Mouse (Mus musculus) right cerebral cortex, postnatal 4 days (tissue): Measurements from ENCODE around the gene Cacng6.
"Not testable (repeated sequence)": the region's sequence is repeated elsewhere in the genome, so short reads cannot be mapped to it uniquely, and the experiment has no call there.

Experiments used
- DNase-seq: peaks from one replicate; pipeline ENCODE4 v3.0.0-alpha.2; 2022

Cacng6 gene

GRCm38 (mm10) chr7:3423895-3424294 lies at the start of gene Cacng6:
Gene Cacng6, plus strand, starts transcription at chr7:3424195.
- DNase-seq, result no peak

- peak; percentile 72 for DNase-seq
These were observed 47.2 kb upstream of the Cacng6 start for GRCm38 (mm10) chr7:3376831-3377230.

- DNase-seq, result no peak
These were observed 41.9 kb upstream of the Cacng6 start for GRCm38 (mm10) chr7:3382123-3382522.

DNA sequence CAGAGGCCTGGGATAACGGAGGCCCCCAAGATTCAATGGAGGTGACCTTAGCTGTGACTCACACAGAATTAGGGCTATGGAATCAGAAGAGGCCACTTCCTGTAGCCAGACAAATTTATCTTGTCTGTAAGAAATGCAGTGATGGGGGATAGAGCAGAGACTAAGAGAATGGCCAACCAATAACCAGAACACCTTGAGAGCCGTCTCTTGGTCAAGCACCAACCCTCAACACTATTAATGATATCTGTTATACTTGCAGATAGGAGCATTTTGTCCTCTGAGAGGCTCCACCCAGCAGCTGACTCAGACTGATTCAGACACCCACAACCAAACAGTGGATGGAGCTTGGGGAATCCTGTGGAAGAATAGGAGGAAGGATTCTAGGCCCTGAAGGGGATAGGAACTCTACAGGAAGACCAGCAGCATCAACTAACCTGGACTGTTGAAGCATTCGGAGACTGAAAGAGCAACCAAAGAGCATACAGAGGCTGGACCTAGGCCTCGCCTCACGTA lies 39.1 kb upstream of the Cacng6 start:
- no peak for DNase-seq

GRCm38 (mm10) chr7:3386036-3386730 lies 37.8 kb upstream of the Cacng6 start:
- no peak for DNase-seq

GRCm38 (mm10) chr7:3387761-3388160 lies 36.2 kb upstream of the Cacng6 start:
- no peak for DNase-seq

GRCm38 (mm10) chr7:3388885-3389284 lies 35.1 kb upstream of the Cacng6 start:
- DNase-seq, result no peak

- peak; percentile 94 for DNase-seq
These were observed 34.3 kb upstream of the Cacng6 start for GRCm38 (mm10) chr7:3389444-3390412.

- peak; percentile 61 for DNase-seq
These were observed 33.4 kb upstream of the Cacng6 start, which contains the start of gene Cacng8 for GRCm38 (mm10) chr7:3390413-3391080. Gene Cacng8, plus strand, starts transcription at chr7:3390683.

GRCm38 (mm10) chr7:3391081-3391451 lies 32.9 kb upstream of the Cacng6 start:
- DNase-seq, result no peak

- DNase-seq, result peak; percentile 49
These were observed 32.2 kb upstream of the Cacng6 start for GRCm38 (mm10) chr7:3391809-3392208.

DNA sequence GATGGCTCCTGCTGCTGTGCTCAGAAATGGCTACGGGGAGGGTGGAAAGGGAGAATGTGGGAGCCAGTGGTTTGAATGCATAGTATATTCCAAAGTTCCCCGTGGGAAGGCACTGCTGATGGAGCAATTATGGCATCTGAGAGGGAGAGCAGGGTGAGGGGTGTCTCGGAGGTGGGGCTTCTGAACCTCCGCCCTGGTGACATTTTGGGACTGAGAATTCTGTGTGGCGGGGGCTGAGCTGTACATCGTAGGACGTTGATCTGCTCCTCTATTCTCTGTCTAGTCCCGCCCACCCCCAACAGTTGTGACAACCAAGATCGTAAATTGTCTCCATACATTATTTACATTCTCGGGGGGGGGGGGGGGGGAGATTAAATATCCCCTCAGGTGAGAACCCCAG lies 26.6 kb upstream of the Cacng6 start:
- no peak for DNase-seq

DNA sequence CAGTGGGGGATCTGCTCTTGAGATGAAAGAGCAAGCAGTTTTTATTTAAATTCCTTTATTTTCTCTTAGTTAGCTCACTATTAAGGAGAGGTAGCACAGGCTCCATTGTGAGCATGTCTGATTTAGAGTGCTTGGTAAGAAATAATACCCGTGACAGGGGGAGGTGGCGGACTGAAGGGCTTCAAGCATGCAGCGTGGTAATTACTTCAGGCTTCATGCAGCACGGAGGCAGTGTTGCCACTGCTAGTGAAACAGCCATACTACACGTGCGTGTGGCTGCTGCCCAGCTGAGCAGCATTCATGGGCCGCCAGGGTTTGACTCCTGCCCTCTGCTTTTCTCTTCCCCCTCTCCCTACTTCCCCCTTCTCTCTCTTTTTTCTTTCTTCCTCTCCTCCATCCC lies 26.2 kb upstream of the Cacng6 start:
- DNase-seq, result no peak

DNA sequence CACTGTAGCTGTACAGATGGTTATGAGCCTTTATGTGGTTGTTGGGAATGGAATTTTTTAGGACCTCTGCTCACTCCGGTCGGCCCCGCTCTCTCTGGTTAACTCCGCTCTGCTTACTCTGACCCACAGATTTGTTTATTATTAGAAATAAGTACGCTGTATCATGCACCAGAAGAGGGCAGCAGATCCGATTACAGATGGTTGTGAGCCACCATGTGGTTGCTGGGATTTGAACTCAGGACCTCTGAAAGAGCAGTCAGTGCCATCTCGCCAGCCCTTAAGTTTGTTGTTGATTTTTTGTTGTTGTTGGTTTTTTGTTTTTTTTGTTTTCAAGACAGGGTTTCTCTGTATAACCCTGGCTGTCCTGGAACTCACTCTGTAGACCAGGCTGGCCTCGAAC lies 25.6 kb upstream of the Cacng6 start:
- DNase-seq, result not testable (repeated sequence)

- no peak for DNase-seq
These were observed 24.1 kb upstream of the Cacng6 start for GRCm38 (mm10) chr7:3399937-3400336.

DNA sequence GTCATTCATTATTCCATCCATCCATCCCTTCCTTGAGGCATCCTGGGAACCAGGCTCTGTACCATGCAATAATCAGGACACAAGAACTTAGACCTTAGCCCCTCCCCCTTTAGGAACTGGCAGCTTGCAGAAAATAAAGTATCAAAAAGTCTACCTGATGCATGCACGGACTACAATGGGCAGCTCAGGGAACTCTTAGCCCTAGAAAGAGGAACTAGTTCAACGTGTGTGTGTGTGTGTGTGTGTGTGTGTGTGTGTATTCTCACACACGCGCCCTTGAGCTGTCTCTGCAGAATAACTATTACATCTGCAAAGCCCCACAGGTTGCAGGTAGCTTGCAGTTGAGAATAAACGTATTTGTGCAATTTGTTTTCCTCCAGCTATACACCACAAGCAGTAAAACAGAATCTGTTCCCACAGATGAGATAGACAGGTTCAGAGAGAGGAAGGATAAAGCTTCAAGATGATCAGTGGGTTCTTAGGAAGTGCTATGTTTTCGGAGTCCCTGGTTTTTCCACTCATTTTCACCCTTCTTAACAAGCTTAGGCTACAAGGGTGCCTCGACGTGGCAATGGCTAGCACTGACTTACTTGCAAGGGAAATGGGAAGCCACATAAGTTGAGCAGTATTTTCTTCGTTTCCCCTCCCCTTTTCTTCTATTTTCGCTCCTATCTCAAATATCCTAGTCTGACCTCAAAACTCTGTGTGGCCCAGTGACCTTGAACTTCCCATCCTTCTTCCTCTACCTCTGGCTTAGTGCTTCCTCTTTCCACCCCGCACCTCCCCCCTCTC lies 14.1 kb upstream of the Cacng6 start:
- DNase-seq, result no peak

GRCm38 (mm10) chr7:3411160-3411941 lies 12.6 kb upstream of the Cacng6 start:
- peak; percentile 53 for DNase-seq

DNA sequence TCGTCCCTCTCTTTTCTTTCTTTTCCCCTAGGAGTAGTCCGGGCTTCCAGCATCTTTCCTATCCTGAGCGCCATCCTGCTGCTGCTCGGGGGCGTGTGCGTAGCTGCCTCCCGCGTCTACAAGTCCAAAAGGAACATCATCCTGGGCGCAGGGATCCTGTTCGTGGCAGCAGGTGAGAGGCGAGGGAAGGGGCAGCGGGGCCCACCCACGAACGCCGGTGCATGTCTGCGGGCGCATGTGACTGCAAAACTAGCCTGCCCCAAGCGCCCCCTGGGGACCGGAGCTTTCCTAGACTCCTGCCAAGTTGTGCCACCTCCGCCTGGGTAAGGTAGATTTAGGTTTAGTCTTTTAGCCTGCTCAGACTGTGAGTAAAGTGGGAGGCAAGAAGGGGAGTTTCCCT lies 12.0 kb upstream of the Cacng6 start:
- DNase-seq, result peak; percentile 56

DNA sequence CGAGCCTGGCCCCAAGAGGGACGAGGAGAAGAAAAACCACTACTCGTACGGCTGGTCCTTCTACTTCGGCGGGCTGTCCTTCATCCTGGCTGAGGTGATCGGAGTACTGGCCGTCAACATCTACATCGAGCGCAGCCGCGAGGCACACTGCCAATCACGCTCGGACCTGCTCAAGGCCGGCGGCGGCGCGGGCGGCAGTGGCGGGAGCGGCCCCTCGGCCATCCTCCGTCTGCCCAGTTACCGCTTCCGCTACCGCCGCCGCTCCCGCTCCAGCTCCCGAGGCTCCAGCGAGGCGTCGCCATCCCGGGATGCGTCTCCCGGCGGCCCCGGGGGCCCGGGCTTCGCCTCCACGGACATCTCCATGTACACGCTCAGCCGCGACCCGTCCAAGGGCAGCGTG lies 9.1 kb upstream of the Cacng6 start:
- peak; percentile 64 for DNase-seq

DNA sequence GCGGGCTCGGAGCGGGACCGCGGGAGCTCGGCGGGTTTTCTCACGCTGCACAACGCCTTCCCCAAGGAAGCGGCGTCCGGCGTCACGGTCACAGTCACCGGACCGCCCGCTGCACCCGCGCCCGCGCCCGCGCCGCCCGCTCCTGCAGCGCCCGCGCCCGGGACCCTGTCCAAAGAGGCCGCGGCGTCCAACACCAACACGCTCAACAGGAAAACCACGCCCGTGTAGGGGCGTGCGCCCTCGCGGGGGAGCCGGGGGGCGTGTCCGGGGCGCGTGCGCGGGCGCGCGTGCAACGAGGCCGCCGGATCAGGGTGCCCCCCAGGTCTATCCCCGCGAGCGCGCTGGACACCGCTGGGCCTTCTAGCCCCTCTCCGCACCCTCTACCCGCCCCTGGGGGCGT lies 8.6 kb upstream of the Cacng6 start:
- peak; percentile 46 for DNase-seq

DNA sequence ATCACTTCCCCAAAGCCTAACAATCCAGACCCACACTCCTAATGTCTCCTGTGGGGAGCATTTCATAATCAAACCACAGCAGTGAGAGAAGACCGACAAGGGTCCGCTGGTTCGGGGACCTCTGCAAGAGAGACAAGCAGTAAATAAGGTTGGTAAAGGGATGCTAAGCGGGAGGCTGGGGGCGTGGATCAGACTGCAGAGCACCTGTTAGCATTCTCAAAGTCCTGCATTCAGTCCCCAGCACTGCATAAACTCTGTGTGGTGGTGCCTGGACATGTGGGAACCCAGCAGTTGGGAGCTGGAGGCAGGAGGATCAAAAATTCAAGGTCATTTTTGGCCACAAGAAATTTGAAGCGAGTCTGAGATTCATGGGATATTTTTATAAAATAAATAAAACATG lies 4.1 kb upstream of the Cacng6 start:
- no peak for DNase-seq

- no peak for DNase-seq
These were observed 3.5 kb upstream of the Cacng6 start for GRCm38 (mm10) chr7:3420466-3420865.
